Mouse (Mus musculus): ENCODE measurements around the gene Rrp36. TPM values are rescaled to one million over a fixed set of nuclear protein-coding genes. Genes with fewer than 3 reads are reported as not detected.

The Rrp36 gene
- polyA plus RNA-seq, 2 experiments, result 36.8 to 47.2 TPM

DNA sequence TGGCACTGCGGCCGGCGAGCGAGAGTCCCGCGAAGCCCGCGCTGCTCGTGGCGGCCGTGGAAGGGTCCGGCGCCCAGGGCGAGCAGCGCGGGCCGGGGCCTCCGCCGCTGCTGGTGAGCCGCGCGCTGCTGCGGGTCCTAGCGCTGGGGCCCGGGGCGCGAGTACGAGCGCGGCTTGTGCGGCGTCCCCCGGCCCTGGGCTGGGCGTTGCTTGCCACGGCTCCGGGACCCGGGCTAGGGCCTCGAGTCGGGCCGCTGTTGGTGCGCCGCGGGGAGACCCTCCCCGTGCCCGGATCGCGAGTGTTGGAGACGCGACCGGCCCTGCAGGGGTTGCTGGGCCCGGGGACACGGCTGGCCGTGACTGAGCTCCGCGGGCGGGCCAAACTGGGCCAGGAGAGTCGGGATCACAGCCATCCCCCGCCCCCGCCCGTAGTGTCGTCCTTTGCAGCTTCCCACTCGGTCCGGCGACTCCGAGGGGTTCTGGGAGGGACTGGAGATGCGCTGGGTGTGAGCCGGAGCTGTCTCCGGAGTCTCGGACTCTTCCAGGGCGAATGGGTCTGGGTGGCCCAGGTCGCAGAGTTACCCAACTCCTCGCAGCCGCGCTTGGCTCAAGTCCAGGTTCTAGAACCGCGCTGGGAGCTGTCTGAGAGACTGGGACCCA is 37.6 kb upstream of the Rrp36 start:
- H3K4me2 ChIP-seq (replicated peaks; ENCODE audit: low read depth, low read length, severe bottlenecking), result peak overlapping the region; percentile 97
- no peaks in the 10 kb centered on the region for H3K9me3 ChIP-seq (ENCODE audit: control insufficient read depth, low read length)
- 1% methylated on average over 37 of the region's 76 CpGs for WGBS
- peaks cover 7% of the 10 kb centered on the region for H3K4me1 ChIP-seq (ENCODE audit: control insufficient read depth, insufficient read depth, low read length)
- peak overlapping the region; percentile 58 for H3K27ac ChIP-seq (replicated peaks; ENCODE audit: low read depth, low read length)
- H3K4me3 ChIP-seq (replicated peaks; ENCODE audit: low read length), result peak overlapping the region; percentile 99
- no peak for DNase-seq (ENCODE audit: low spot score)
- no peak for TF ChIP-seq POLR2A (IDR thresholded peaks at IDR 0.05; ENCODE audit: borderline replicate concordance, extremely low read depth, insufficient read depth, insufficient read length)
- H3K9ac ChIP-seq (ENCODE audit: low read depth, low read length, severe bottlenecking), result peak overlapping the region; percentile 88
- ATAC-seq (ENCODE audit: low FRiP score, low read depth), result peak; percentile 47
- H3K36me3 ChIP-seq (ENCODE audit: control insufficient read depth, insufficient read depth, low read length), result peaks cover 25% of the 10 kb centered on the region
- no peaks in the 10 kb centered on the region for H3K27me3 ChIP-seq (ENCODE audit: control insufficient read depth, insufficient read depth, low read length)

DNA sequence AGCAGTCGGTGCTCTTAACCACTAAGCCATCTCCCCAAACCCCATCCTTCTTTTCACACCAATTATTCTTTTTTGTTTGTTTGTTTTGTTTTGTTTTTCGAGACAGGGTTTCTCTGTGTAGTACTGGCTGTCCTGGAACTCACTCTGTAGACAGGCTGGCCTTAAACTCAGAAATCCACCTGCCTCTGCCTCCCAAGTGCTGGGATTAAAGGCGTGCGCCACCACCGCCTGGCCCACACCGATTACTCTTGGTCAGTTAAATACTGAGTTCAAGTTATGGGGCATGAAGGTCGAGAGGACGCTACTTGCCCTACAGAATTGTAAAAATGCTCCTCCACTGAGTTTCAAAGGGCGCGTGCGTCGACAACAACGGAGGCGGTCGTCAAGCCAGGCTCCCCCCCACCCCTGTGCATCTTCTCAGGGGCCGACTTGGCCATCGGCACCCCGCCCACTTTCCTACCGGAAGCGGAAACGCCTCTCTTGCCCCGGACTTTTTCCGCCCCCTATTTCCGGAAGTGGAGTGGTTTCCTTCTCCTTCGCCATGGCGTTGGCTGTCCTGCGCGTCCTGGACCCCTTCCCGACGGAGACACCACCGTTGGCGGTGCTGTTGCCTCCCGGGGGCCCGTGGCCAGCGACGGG is 36.9 kb upstream of the Rrp36 start, which contains the start of gene Pex6:
Pex6 (plus strand) TSS at position 505 of the 639 bp plus-strand sequence.
- Histone ChIP-seq H3K4me1 (ENCODE audit: control insufficient read depth, insufficient read depth, low read length) (peaks cover 7% of the 10 kb centered on the region), H3K4me2 (replicated peaks; ENCODE audit: low read depth, low read length, severe bottlenecking) (peak within 1 kb of the TSS; percentile 97), H3K4me3 (replicated peaks; ENCODE audit: low read length) (peak within 1 kb of the TSS; percentile 99), H3K27me3 (ENCODE audit: control insufficient read depth, insufficient read depth, low read length) (no peaks in the 10 kb centered on the region), H3K9ac (ENCODE audit: low read depth, low read length, severe bottlenecking) (peak within 1 kb of the TSS; percentile 88), H3K9me3 (ENCODE audit: control insufficient read depth, low read length) (no peaks in the 10 kb centered on the region), H3K27ac (replicated peaks; ENCODE audit: low read depth, low read length) (peak within 1 kb of the TSS; percentile 58), H3K36me3 (ENCODE audit: control insufficient read depth, insufficient read depth, low read length) (peaks cover 19% of the 10 kb centered on the region)
- DNase-seq (ENCODE audit: low spot score) (peak; percentile 97), ATAC-seq (ENCODE audit: low FRiP score, low read depth) (peak; percentile 94)
- WGBS, result 7% methylated on average over 36 of the region's 36 CpGs
- peak; percentile 34; the same call in 1 of the 2 replicates for TF ChIP-seq POLR2A (IDR thresholded peaks at IDR 0.05; ENCODE audit: borderline replicate concordance, extremely low read depth, insufficient read depth, insufficient read length)

DNA sequence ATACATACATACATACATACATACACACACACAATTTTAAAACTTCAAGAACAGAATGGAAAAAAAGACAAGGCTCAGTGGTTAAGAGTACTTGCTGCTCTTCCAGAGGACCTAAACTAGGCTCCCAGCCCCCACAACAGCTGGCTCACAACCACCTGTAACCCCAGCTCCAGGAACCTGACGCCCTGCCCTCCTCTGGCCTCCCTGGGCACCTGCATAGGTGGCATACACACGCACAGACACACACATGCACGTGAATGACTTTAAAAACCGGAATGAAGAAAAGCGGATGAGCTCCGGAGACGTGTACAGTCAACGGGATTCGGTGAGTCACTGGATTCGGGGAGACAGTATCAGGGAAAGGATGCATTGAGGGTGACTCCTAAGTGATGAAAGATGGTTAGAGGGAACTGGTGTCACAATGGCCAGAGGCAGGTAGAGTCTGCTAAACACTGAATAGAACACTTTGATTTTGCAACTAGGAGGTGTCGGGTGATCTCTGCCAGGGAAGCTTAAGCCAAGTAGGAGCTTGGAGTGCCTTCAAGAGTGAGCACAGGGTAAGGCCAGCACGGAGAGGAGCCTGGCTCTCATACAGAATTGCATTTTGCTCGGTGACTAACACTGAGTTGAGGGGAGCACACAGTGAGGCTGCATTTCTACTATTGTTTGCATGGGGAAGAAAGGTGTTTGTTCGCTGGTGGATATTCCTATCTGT is 32.4 kb upstream of the Rrp36 start:
- DNase-seq (ENCODE audit: low spot score) (no peak), ATAC-seq (ENCODE audit: low FRiP score, low read depth) (no peak)
- Histone ChIP-seq H3K36me3 (ENCODE audit: control insufficient read depth, insufficient read depth, low read length) (no peaks in the 10 kb centered on the region), H3K9ac (ENCODE audit: low read depth, low read length, severe bottlenecking) (no peak overlapping the region), H3K27me3 (ENCODE audit: control insufficient read depth, insufficient read depth, low read length) (no peaks in the 10 kb centered on the region), H3K4me1 (ENCODE audit: control insufficient read depth, insufficient read depth, low read length) (peaks cover 22% of the 10 kb centered on the region), H3K27ac (replicated peaks; ENCODE audit: low read depth, low read length) (no peak overlapping the region), H3K9me3 (ENCODE audit: control insufficient read depth, low read length) (no peaks in the 10 kb centered on the region), H3K4me2 (replicated peaks; ENCODE audit: low read depth, low read length, severe bottlenecking) (no peak overlapping the region), H3K4me3 (replicated peaks; ENCODE audit: low read length) (no peak overlapping the region)
- TF ChIP-seq POLR2A (IDR thresholded peaks at IDR 0.05; ENCODE audit: borderline replicate concordance, extremely low read depth, insufficient read depth, insufficient read length), result no peak
- 92% methylated on average over 14 of the region's 14 CpGs for WGBS

DNA sequence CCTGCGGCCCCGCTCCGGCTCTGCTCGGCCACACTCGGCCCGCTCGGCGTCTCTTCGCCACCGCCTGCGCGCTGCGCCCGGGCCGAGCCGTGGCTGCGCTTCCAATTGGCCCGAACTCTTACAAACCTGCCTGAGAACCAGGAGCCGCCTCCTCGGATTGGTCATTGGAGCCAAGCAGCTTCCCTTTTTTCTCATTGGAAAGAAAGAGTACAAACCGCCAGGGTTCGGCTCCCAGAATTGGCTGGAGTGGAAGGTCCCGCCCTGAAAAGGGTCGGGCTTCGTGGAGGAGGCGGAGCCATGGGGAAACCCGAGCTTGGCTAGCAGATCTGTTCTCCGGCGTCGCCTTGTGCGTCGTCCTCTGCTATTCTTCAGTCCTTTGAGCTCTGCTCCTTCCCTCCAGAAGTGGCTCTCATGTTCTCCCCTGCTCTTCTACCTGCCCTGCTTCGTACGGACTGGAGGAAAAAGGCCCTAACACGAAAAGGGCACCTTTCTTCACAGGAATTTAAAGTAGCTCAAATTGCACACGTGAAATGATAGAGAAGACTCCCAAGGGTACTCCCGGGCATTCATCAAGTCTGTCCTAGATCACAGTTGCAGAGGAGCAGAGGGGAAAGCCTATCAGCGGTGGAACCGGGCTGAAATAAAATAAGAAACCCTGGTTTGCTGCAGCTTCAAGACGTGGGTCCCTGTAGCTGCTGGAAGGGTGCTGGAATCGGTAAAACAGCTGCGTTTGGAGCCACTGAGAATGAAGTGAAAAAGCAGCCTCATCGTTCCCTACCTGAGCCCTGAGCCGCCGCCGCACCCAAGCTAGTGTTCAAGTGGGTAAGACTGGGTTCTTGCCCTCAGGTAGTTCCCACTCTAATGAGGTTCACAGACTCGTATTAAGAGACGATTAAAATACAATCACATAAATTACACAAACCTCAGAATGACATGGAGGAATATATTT is 31.0 kb upstream of the Rrp36 start, which contains the start of gene Ppp2r5d:
Ppp2r5d (minus strand) TSS at position 225 of the 949 bp plus-strand sequence.
- WGBS, result under 1% methylated on average over 48 of the region's 48 CpGs
- Histone ChIP-seq H3K9ac (ENCODE audit: low read depth, low read length, severe bottlenecking) (peak within 1 kb of the TSS; percentile 92), H3K4me2 (replicated peaks; ENCODE audit: low read depth, low read length, severe bottlenecking) (peak within 1 kb of the TSS; percentile 73), H3K9me3 (ENCODE audit: control insufficient read depth, low read length) (no peaks in the 10 kb centered on the region), H3K4me1 (ENCODE audit: control insufficient read depth, insufficient read depth, low read length) (peaks cover 22% of the 10 kb centered on the region), H3K27ac (replicated peaks; ENCODE audit: low read depth, low read length) (peak within 1 kb of the TSS; percentile 85), H3K36me3 (ENCODE audit: control insufficient read depth, insufficient read depth, low read length) (no peaks in the 10 kb centered on the region), H3K27me3 (ENCODE audit: control insufficient read depth, insufficient read depth, low read length) (no peaks in the 10 kb centered on the region), H3K4me3 (replicated peaks; ENCODE audit: low read length) (peak within 1 kb of the TSS; percentile 91)
- peak; percentile 77 for TF ChIP-seq POLR2A (IDR thresholded peaks at IDR 0.05; ENCODE audit: borderline replicate concordance, extremely low read depth, insufficient read depth, insufficient read length)
- DNase-seq (ENCODE audit: low spot score) (peak; percentile 99), ATAC-seq (ENCODE audit: low FRiP score, low read depth) (peak; percentile 96)
